Mouse (Mus musculus) bone marrow, adult 2 months (tissue): ENCODE results near the gene Cfap61.

Experiments used
- CTCF ChIP-seq: fragments of 200-500 bp; IDR thresholded peaks from 2 replicates; pipeline ENCODE4 v1.5.1; 2011; ENCODE audit warnings: low read length, control low read depth; ENCODE audit not compliant: control insufficient read depth, insufficient read depth
- POLR2A ChIP-seq: fragments of 200-500 bp; IDR thresholded peaks from 2 replicates; pipeline ENCODE4 v1.6.1; 2011; ENCODE audit warnings: low read depth, mild to moderate bottlenecking, control low read depth, low read length, borderline replicate concordance; ENCODE audit not compliant: control insufficient read depth

DNA sequence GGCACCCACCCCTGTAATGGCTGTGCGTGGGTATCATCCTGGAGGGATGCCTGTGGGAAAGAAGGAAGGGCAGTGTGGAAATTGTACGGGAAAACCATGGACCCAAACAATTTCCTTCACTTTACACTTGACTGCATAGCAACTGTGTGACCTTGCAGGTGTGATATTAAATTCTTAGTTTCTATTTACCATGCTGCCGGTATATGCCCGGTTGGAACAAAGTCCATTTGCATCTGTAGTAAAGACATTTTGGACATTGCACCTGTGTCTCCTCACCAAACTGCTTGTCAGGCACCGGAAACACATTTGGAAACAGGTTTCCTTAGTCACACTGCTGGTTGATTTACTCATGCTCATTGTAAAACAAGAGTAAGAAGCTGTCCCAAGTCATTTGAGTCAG is 109.1 kb downstream of the Cfap61 start:
- TF ChIP-seq CTCF = no peak
- TF ChIP-seq POLR2A = no peak
